Mouse (Mus musculus) thymus, postnatal 25 days (tissue): ENCODE results near the gene Ggta1.

Source experiments
- DNase-seq: peaks from one replicate; pipeline ENCODE4 v3.0.0; 2022

Ggta1 gene

DNA sequence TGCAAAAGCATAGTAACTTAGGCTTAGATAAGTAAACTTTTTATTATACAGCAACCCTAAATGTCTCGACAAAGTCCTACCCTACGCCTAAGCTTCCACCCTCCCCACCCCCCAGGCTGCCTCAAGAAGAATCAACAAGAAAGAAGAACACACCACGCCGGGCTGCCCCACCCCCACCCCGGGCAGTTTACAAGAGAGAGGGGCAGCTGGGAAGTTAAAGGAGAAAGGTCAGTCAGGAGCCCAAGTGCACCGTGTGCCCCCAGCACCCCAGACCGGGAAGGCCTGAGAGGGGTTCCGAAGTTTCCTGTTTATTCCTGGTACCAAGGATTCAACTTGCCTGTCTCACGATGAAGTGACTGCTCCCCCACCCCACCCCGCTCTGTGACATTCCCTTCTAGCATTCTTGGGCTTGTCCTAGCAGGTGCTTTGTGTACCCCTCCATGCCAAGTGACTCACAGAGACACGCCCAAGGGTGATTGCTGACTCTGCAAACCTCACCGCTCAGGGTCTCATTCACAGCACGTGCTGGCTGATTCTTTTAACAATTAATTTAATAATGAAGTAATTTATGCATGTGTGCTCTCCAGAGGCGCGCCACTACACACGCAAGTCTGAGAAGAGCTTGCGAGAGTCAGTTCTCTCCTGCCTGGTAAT lies 27.6 kb upstream of the Ggta1 start:
- DNase-seq: no peak

- no peak for DNase-seq
Measured at GRCm38 (mm10) chr2:35487700-35488099, 24.7 kb upstream of the Ggta1 start.

DNA sequence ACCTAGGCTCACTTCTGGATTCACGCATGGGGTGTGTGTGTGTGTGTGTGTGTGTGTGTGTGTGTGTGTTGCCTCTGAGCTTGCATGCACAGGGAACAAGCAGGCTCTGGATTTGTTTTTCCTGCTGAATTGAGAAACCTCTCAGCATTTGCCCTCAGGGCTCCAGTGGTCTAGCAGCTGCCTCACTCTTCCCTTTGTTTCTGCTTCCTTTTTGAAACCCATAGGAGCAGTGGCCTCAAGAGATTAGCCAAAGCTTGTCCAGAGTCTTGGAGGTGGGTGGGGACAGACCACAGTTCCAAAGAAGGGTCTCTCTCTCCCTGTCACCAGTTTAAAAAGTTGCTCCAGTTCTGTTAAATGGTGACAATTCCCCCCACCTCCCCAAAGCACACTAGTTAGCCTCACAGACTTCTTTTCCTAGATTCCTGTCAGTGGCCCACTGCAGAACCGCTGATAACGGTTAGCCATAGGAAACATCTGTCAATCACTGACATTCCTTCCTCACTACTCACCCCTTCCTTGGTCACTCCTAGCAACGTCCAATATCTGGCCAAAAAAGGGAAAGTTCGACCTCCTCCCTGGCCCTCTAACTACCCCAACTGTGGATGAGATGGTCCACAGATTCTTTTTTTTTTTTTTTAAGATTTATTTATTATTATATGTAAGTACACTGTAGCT lies 24.1 kb upstream of the Ggta1 start:
- DNase-seq: no peak

DNA sequence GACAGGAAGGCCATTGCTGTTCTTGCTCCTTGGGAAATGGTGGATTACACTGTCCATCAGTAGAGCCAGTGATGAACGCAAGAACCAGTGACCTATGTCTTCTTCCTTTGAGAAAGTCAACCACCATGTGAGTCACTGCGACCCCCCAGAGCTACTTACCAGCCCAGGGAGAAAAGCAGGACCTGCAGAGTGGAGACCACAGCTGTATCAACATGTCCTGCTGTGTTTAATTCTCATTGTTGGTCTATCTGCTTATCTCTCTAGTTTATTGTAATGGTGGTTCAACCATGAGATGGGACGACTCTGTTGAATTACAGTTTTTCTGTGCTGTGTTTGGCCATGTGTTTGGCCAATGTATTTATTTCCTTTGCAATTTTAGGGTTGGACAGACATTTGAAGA lies 21.1 kb upstream of the Ggta1 start:
- no peak for DNase-seq

GRCm38 (mm10) chr2:35483402-35483801 lies 20.4 kb upstream of the Ggta1 start:
- DNase-seq: no peak

GRCm38 (mm10) chr2:35481322-35481990 lies 18.4 kb upstream of the Ggta1 start:
- DNase-seq: no peak

DNA sequence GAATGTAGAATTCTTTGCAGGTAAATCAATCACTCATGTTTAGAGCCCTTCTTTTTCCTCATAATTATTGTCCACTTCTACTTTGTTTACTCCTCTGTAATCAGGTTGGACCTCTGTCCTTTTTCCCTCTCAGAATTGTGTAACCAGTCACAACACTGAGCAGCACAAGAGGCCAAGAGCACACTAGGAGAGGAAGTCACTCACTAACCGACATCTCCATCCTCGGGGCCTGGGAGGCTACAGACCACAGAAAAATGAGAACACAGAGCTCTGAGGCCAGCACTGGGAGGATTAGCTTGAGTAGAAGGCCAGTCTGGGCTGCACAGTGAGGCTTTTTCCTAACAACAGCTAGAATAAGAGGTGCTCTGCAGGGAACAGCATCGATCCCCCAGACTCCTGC lies 17.0 kb upstream of the Ggta1 start:
- DNase-seq: no peak

GRCm38 (mm10) chr2:35478812-35479122 lies 15.7 kb upstream of the Ggta1 start:
- no peak for DNase-seq

GRCm38 (mm10) chr2:35477999-35478811 lies 15.2 kb upstream of the Ggta1 start:
- DNase-seq: no peak

DNA sequence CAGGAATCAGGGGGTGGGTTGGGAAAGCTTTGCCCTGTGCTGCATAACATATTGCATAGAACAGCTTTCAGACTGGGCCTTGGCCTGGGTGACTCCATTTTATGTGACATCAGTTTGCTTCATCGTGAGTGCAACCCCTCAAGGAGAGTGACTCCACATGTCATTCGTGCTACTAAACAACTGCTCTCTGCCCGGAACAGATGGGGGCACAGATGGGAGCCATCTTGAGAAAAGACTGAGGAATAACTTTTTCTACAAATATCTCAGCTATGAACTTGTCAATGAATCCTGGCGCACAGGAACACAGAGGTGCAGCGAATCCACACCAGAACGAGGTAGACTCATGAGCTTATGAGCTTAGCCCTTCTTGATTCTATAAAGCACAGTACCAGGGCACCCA lies 14.3 kb upstream of the Ggta1 start:
- DNase-seq: no peak

GRCm38 (mm10) chr2:35474916-35475315 lies 11.9 kb upstream of the Ggta1 start:
- no peak for DNase-seq

DNA sequence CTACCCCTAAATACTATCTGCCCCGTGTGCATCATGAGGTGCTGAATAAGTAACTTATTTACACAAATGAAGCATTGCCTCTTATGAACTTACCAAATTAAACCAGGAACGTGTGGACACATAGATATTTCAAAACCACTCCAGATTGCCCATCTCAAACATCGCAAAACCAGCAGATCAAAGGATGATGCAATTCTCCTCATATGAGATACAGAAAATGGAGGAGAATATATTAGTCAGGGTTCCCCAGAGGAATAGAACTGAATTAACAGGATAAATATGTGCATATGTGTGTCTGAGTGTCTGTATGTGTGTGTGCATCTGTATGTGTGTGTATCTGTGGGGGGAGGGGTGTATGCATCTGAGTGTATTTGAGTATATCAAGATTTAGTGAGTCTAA lies 6.2 kb upstream of the Ggta1 start:
- no peak for DNase-seq

GRCm38 (mm10) chr2:35468276-35468675 lies 5.2 kb upstream of the Ggta1 start:
- DNase-seq: no peak

DNA sequence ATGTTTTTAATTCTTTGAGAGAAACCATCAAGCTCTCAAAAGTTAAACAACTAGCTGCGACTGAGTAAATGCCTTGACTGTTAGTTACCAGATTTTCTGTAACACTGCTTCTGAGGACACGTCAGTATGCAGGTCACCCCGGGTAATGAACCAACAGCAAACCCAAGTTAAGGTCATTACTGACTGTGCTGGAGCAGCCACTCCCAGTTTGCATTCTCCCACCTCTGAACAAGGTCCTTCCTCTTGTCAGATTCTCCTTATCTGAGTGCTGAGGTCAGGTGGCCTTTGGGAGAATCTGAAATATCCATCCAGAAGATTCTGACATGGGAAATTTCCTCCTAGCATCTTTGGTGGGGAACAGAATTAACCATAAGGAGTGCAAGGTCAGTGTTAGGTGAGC lies 4.8 kb upstream of the Ggta1 start:
- no peak for DNase-seq

GRCm38 (mm10) chr2:35465677-35466076 lies 2.6 kb upstream of the Ggta1 start:
- DNase-seq: no peak

- DNase-seq: no peak
Measured at GRCm38 (mm10) chr2:35464548-35464947, 1.5 kb upstream of the Ggta1 start.

- no peak for DNase-seq
Measured at GRCm38 (mm10) chr2:35464089-35464534, 1.1 kb upstream of the Ggta1 start.

- peak; percentile 72 for DNase-seq
Measured at GRCm38 (mm10) chr2:35463372-35464088, 499 bp upstream of the Ggta1 start.

DNA sequence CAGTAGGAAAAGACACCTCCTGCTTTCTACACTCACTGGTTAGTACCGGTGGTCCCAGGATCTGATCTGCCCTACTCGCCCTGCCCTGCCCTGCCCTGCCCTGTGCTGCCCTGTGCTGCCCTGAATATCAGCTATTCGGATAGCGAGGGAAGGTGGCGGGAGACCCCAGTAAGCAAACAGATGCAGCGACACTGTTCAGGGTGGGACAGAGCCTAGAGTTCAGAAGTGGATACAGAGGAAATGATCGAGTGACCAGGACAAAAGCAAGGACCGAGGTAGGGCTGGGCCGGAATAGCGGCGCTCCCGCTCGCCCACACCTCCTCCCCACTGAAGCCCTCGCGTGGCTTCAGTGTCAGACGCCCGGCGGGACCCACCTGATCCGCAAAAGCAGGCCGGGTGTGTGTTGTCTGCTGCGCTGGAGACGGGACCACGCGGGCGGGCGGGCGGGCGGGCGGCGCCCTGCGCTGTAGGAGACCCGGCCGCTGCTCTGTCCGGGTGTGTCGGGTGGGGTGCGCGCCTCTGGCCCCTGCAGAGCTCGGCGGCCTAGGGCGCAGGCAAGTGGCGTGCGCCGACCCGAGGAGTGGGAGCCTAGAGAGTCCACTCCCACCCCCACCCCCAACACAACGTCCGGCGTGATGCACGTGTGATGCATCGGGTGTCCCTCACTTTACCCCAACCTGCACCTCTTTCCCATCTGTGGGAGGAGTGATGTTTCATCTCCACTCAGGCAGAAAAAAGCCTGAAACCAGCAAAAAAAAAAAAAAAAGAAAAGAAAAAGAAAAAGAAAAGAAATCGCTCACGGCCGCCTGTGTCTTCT lies 852 bp downstream of the Ggta1 start:
- DNase-seq: peak; percentile 51

- peak; percentile 62 for DNase-seq
Measured at GRCm38 (mm10) chr2:35461131-35461947, 1.7 kb downstream of the Ggta1 start.

DNA sequence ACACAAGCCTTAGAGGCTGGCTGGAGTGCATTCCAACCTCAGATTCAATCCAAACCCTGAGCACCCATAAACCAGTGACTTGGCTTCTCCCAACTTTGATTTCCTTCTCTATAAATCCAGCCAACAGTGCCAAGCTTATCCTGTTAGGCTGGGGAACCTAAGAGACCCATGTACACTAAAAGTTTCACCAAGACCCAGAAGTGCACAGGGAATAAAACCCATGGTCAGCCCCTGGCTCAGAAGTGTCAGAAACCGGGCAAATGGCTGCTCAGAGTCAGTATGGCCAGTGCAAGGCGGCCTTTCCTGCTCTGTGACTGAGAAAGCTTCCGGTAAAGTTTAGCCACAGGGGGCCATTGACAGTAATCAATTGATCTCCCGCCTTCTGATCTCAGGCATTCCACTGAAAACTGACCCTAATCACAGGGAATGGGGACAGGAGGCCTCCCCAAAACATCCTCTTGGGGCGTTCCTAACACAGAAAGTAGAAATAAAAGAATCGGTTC lies 2.6 kb downstream of the Ggta1 start:
- DNase-seq: no peak
